Mouse (Mus musculus): ENCODE measurements around the gene Dynlt1a. TPM values are rescaled to one million over a fixed set of nuclear protein-coding genes. Genes with fewer than 3 reads are reported as not detected.
"Not testable (repeated sequence)": the region's sequence is repeated elsewhere in the genome, so short reads cannot be mapped to it uniquely, and the experiment has no call there.

Dynlt1a gene
- total and polyA plus RNA-seq, 3 experiments: 0.52 to 1.2 (median 1.1) TPM

- H3K27ac ChIP-seq; H3K4me3 ChIP-seq; H3K9ac ChIP-seq (ENCODE audit: low read depth, low read length); H3K36me3 ChIP-seq (ENCODE audit: control insufficient read depth, insufficient read depth, low read length); H3K4me1 ChIP-seq (ENCODE audit: control insufficient read depth, insufficient read depth, low read length); H3K27me3 ChIP-seq (ENCODE audit: control insufficient read depth, insufficient read depth, low read length); H3K79me2 ChIP-seq (replicated peaks; ENCODE audit: control insufficient read depth, insufficient read depth, low read length); DNase-seq; intact Hi-C loops (cut with DNase I): not testable (repeated sequence)
- WGBS: 89% methylated on average over 9 of the region's 15 CpGs
These were observed 20.1 kb downstream of the Dynlt1a start for GRCm38 (mm10) chr17:6297060-6297795.

- intact Hi-C loops (cut with DNase I); H3K27me3 ChIP-seq (ENCODE audit: control insufficient read depth, insufficient read depth, low read length); H3K4me3 ChIP-seq; DNase-seq; H3K27ac ChIP-seq; H3K79me2 ChIP-seq (replicated peaks; ENCODE audit: control insufficient read depth, insufficient read depth, low read length); H3K9ac ChIP-seq (ENCODE audit: low read depth, low read length); H3K4me1 ChIP-seq (ENCODE audit: control insufficient read depth, insufficient read depth, low read length); H3K36me3 ChIP-seq (ENCODE audit: control insufficient read depth, insufficient read depth, low read length): not testable (repeated sequence)
- no CpG with 5 or more reads among the region's 5 CpGs for WGBS
These were observed 23.4 kb downstream of the Dynlt1a start for GRCm38 (mm10) chr17:6293882-6294281.

GRCm38 (mm10) chr17:6289045-6289444, 28.3 kb downstream of the Dynlt1a start:
- H3K4me1 ChIP-seq (ENCODE audit: control insufficient read depth, insufficient read depth, low read length); H3K79me2 ChIP-seq (replicated peaks; ENCODE audit: control insufficient read depth, insufficient read depth, low read length); DNase-seq; H3K27me3 ChIP-seq (ENCODE audit: control insufficient read depth, insufficient read depth, low read length); H3K4me3 ChIP-seq; intact Hi-C loops (cut with DNase I); H3K27ac ChIP-seq; H3K9ac ChIP-seq (ENCODE audit: low read depth, low read length); H3K36me3 ChIP-seq (ENCODE audit: control insufficient read depth, insufficient read depth, low read length): not testable (repeated sequence)
- 92% methylated on average over 12 of the region's 12 CpGs for WGBS

GRCm38 (mm10) chr17:6286169-6286568, 31.1 kb downstream of the Dynlt1a start:
- H3K4me3 ChIP-seq; H3K4me1 ChIP-seq (ENCODE audit: control insufficient read depth, insufficient read depth, low read length); H3K27ac ChIP-seq; H3K79me2 ChIP-seq (replicated peaks; ENCODE audit: control insufficient read depth, insufficient read depth, low read length); DNase-seq; H3K36me3 ChIP-seq (ENCODE audit: control insufficient read depth, insufficient read depth, low read length); intact Hi-C loops (cut with DNase I); H3K27me3 ChIP-seq (ENCODE audit: control insufficient read depth, insufficient read depth, low read length); H3K9ac ChIP-seq (ENCODE audit: low read depth, low read length): not testable (repeated sequence)
- 92% methylated on average over 5 of the region's 5 CpGs for WGBS

GRCm38 (mm10) chr17:6283137-6283536, 34.2 kb downstream of the Dynlt1a start:
- H3K27ac ChIP-seq; H3K4me1 ChIP-seq (ENCODE audit: control insufficient read depth, insufficient read depth, low read length); H3K4me3 ChIP-seq; H3K27me3 ChIP-seq (ENCODE audit: control insufficient read depth, insufficient read depth, low read length); intact Hi-C loops (cut with DNase I); H3K9ac ChIP-seq (ENCODE audit: low read depth, low read length); H3K79me2 ChIP-seq (replicated peaks; ENCODE audit: control insufficient read depth, insufficient read depth, low read length); DNase-seq; H3K36me3 ChIP-seq (ENCODE audit: control insufficient read depth, insufficient read depth, low read length): not testable (repeated sequence)
- WGBS: 95% methylated on average over 8 of the region's 10 CpGs

- 94% methylated on average over 15 of the region's 19 CpGs for WGBS
- DNase-seq; H3K27me3 ChIP-seq (ENCODE audit: control insufficient read depth, insufficient read depth, low read length); H3K79me2 ChIP-seq (replicated peaks; ENCODE audit: control insufficient read depth, insufficient read depth, low read length); H3K4me1 ChIP-seq (ENCODE audit: control insufficient read depth, insufficient read depth, low read length); H3K9ac ChIP-seq (ENCODE audit: low read depth, low read length); intact Hi-C loops (cut with DNase I); H3K36me3 ChIP-seq (ENCODE audit: control insufficient read depth, insufficient read depth, low read length); H3K27ac ChIP-seq; H3K4me3 ChIP-seq: not testable (repeated sequence)
These were observed 36.8 kb downstream of the Dynlt1a start for GRCm38 (mm10) chr17:6280513-6280912.

- H3K36me3 ChIP-seq (ENCODE audit: control insufficient read depth, insufficient read depth, low read length); DNase-seq; H3K27ac ChIP-seq; H3K27me3 ChIP-seq (ENCODE audit: control insufficient read depth, insufficient read depth, low read length); intact Hi-C loops (cut with DNase I); H3K79me2 ChIP-seq (replicated peaks; ENCODE audit: control insufficient read depth, insufficient read depth, low read length); H3K4me3 ChIP-seq; H3K9ac ChIP-seq (ENCODE audit: low read depth, low read length); H3K4me1 ChIP-seq (ENCODE audit: control insufficient read depth, insufficient read depth, low read length): not testable (repeated sequence)
- WGBS: 94% methylated on average over 10 of the region's 10 CpGs
These were observed 37.5 kb downstream of the Dynlt1a start for GRCm38 (mm10) chr17:6279772-6280171.

- H3K4me1 ChIP-seq (ENCODE audit: control insufficient read depth, insufficient read depth, low read length); intact Hi-C loops (cut with DNase I): not testable (repeated sequence)
- WGBS: 66% methylated on average over 8 of the region's 8 CpGs
These were observed 38.1 kb downstream of the Dynlt1a start for GRCm38 (mm10) chr17:6279205-6279604.

GRCm38 (mm10) chr17:6274693-6275092, 42.6 kb downstream of the Dynlt1a start:
- H3K79me2 ChIP-seq (replicated peaks; ENCODE audit: control insufficient read depth, insufficient read depth, low read length); H3K4me3 ChIP-seq; H3K27ac ChIP-seq; H3K4me1 ChIP-seq (ENCODE audit: control insufficient read depth, insufficient read depth, low read length); H3K36me3 ChIP-seq (ENCODE audit: control insufficient read depth, insufficient read depth, low read length); H3K9ac ChIP-seq (ENCODE audit: low read depth, low read length); DNase-seq; H3K27me3 ChIP-seq (ENCODE audit: control insufficient read depth, insufficient read depth, low read length); intact Hi-C loops (cut with DNase I): not testable (repeated sequence)
- 94% methylated on average over 4 of the region's 6 CpGs for WGBS

More at GRCm38 (mm10) chr17:6279205-6279604, 38.1 kb downstream of the Dynlt1a start:
- H3K79me2 ChIP-seq (replicated peaks; ENCODE audit: control insufficient read depth, insufficient read depth, low read length); H3K27ac ChIP-seq; H3K4me3 ChIP-seq; H3K9ac ChIP-seq (ENCODE audit: low read depth, low read length); DNase-seq; H3K27me3 ChIP-seq (ENCODE audit: control insufficient read depth, insufficient read depth, low read length); H3K36me3 ChIP-seq (ENCODE audit: control insufficient read depth, insufficient read depth, low read length): not testable (repeated sequence)

- intact Hi-C loops (cut with DNase I); DNase-seq: not testable (repeated sequence)
- 74% methylated on average over 6 of the region's 6 CpGs for WGBS
These were observed 45.3 kb downstream of the Dynlt1a start for GRCm38 (mm10) chr17:6271970-6272369.

More at GRCm38 (mm10) chr17:6271970-6272369, 45.3 kb downstream of the Dynlt1a start:
- not testable (repeated sequence) for H3K79me2 ChIP-seq (replicated peaks; ENCODE audit: control insufficient read depth, insufficient read depth, low read length); H3K27me3 ChIP-seq (ENCODE audit: control insufficient read depth, insufficient read depth, low read length); H3K9ac ChIP-seq (ENCODE audit: low read depth, low read length); H3K36me3 ChIP-seq (ENCODE audit: control insufficient read depth, insufficient read depth, low read length); H3K4me3 ChIP-seq; H3K27ac ChIP-seq; H3K4me1 ChIP-seq (ENCODE audit: control insufficient read depth, insufficient read depth, low read length)

Data from heart, adult 2 months (tissue).